Mouse (Mus musculus) lung, postnatal 0 days (tissue): ENCODE measurements around the gene Cltc. TPM values are rescaled to one million over a fixed set of nuclear protein-coding genes. Genes with fewer than 3 reads are reported as not detected.
"Not testable (repeated sequence)": the region's sequence is repeated elsewhere in the genome, so short reads cannot be mapped to it uniquely, and the experiment has no call there.

ENCODE experiments used
- ATAC-seq: fragments of 200-750 bp; cut with Nextera tagmentation; 2 replicates; pipeline ENCODE4 v1.8.0; 2017; ENCODE audit warnings: moderate library complexity
- DNase-seq: peaks from one replicate; pipeline ENCODE4 v3.0.0-alpha.2; 2016; ENCODE audit warnings: low spot score
- H3K27ac ChIP-seq: fragments of 300-500 bp; sonication (generic); 2 replicates; pipeline ENCODE4 v1.5.1; 2014; ENCODE audit warnings: antibody characterized with exemption, mild to moderate bottlenecking, low read length, mixed read lengths
- H3K27me3 ChIP-seq: fragments of 300-500 bp; sonication (generic); replicated peaks from 2 replicates; pipeline ENCODE4 v1.6.1; 2014; ENCODE audit warnings: low read length, mixed read lengths; ENCODE audit not compliant: insufficient read depth
- H3K36me3 ChIP-seq: fragments of 300-500 bp; sonication (generic); 2 replicates; pipeline ENCODE4 v1.6.1; 2014; ENCODE audit warnings: low read length, mixed read lengths; ENCODE audit not compliant: insufficient read depth
- H3K4me1 ChIP-seq: fragments of 300-500 bp; sonication (generic); 2 replicates; pipeline ENCODE4 v1.6.1; 2014; ENCODE audit warnings: antibody characterized with exemption, low read depth, low read length, mixed read lengths; ENCODE audit not compliant: insufficient read depth
- H3K4me2 ChIP-seq: fragments of 300-500 bp; sonication (generic); replicated peaks from 2 replicates; pipeline ENCODE4 v1.6.1; 2014; ENCODE audit warnings: low read depth, mild to moderate bottlenecking, low read length, moderate library complexity, mixed read lengths
- H3K4me3 ChIP-seq: fragments of 300-500 bp; sonication (generic); 2 replicates; pipeline ENCODE4 v1.5.1; 2014; ENCODE audit warnings: low read depth, low read length
- H3K9ac ChIP-seq: fragments of 300-500 bp; sonication (generic); replicated peaks from 2 replicates; pipeline ENCODE4 v1.6.1; 2014; ENCODE audit warnings: low read depth, mild to moderate bottlenecking
- H3K9me3 ChIP-seq: fragments of 300-500 bp; sonication (generic); 2 replicates; pipeline ENCODE4 v1.6.1; 2016; ENCODE audit warnings: low read length, mixed read lengths
- CTCF ChIP-seq: IDR thresholded peaks from 2 replicates; pipeline ENCODE4 v1.5.1; 2016; ENCODE audit warnings: antibody characterized with exemption, mild to moderate bottlenecking
- EP300 ChIP-seq: IDR thresholded peaks from 2 replicates; pipeline ENCODE4 v1.6.1; 2016; ENCODE audit warnings: antibody characterized with exemption, mild to moderate bottlenecking, control low read depth
- WGBS: fragments of 180-500 bp; shearing (Covaris S2); extraction: QIAGEN DNeasy Blood & Tissue Kit; methylation state at CpG from one replicate; pipeline ENCODE4 v1.1.7; 2014; 5-methylcytosine and 5-hydroxymethylcytosine counted together
- polyA plus RNA-seq: library from polyadenylated mRNA; unstranded; fragments of >200 nt; fragmentation: Nextera tagmentation; extraction: Ambion mirVana; gene quantifications from 2 replicates; pipeline ENCODE4 v1.2.1, GENCODE M21; 2015

The Cltc gene
- 63.7 and 67.7 TPM in 2 replicates for polyA plus RNA-seq

DNA sequence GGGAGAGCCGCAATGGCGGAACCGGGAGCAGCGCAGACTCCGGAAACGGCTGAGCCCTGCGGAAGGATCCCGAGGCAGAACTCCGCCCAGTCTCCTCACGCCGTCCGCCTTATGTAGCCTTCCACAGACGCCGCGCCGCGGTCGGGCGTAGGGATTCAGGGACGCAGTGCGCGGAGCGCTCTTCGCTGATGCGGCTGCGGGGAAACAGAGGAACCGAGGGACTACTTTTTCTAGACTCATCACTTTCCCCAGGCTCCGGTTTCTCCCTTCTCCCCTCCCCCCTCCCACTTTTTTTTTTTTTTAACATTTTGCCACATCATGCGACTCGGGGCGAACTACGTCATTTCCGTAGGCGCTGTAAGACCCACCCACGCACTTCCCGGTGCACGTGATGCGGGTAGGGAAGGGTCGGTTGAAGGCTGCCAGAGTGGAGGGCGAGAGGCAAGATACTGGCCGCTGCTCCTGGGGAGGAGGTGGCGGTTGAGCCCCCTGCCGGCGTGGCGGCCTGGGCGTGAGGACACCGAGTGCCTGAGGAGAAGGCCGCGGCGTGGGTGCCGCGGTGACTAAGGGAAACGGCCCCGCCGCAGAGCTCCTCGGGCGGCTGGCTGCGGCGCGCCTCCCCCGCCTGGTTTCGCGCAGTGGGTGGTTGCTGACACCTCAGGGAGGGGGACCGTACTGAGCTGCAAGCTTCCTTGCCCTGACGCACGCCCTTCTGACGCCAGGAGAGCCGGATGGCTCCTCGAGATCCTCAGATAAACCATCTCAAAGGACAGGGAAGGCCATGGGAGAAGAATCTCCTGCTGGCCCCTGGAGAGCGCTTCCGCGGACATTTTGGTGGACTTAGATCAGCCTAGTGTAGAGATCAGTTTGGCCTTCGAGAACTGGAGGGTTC is at the start of gene Cltc:
Cltc (minus strand) TSS at position 86 of the 892 bp plus-strand sequence.
- H3K36me3 ChIP-seq: no peaks in the 10 kb centered on the region
- H3K4me2 ChIP-seq: peak within 1 kb of the TSS; percentile 80
- WGBS: 1% methylated on average over 67 of the region's 73 CpGs
- H3K9ac ChIP-seq: peak within 1 kb of the TSS; percentile 100
- peaks cover 16% of the 10 kb centered on the region; the same call in 1 of the 2 replicates for H3K4me1 ChIP-seq
- peak; percentile 76 for TF ChIP-seq CTCF
- TF ChIP-seq EP300: peak; percentile 98
- no peaks in the 10 kb centered on the region for H3K27me3 ChIP-seq
- peak within 1 kb of the TSS; percentile 100 for H3K4me3 ChIP-seq
- H3K9me3 ChIP-seq: no peaks in the 10 kb centered on the region
- H3K27ac ChIP-seq: peak within 1 kb of the TSS; percentile 99
- peak; percentile 99 for DNase-seq
- peak; percentile 95 for ATAC-seq

DNA sequence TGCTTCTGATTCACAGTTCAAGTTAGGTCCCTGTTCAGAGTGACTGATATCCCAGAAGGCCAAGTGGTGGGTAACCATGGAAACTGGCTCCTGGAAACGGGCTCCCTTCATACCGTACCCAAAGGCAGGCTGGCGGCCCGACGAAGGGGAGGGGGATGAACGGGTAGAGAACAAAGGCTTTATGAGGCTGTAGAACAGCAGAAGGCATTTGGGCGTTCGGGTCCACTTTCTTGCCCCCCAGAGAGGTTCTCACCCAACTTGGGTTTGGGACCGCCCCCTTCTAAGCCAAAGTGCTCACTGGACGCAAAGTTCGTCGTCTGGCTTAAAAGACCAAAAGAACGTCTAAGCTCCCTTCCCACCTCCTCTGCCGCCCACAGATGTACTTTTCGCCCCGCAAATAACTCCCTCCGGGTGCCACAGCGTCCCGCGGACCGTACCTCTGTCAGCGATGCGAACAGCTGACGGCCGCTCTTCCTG is 49.7 kb upstream of the Cltc start:
- peaks cover 6% of the 10 kb centered on the region; the same call in 1 of the 2 replicates for H3K36me3 ChIP-seq
- H3K4me2 ChIP-seq: peak overlapping the region; percentile 60
- ATAC-seq (peak; percentile 71), DNase-seq (peak; percentile 80)
- TF ChIP-seq EP300 (no peak), CTCF (no peak)
- under 1% methylated on average over 25 of the region's 25 CpGs for WGBS
- 0 out of 2 replicates have a peak, but pooled peaks cover 3% of the 10 kb centered on the region for H3K4me1 ChIP-seq
- no peaks in the 10 kb centered on the region for H3K9me3 ChIP-seq
- no peaks in the 10 kb centered on the region for H3K27me3 ChIP-seq
- H3K4me3 ChIP-seq: peak overlapping the region; percentile 82
- H3K27ac ChIP-seq: peak overlapping the region; percentile 84
- peak overlapping the region; percentile 68 for H3K9ac ChIP-seq

DNA sequence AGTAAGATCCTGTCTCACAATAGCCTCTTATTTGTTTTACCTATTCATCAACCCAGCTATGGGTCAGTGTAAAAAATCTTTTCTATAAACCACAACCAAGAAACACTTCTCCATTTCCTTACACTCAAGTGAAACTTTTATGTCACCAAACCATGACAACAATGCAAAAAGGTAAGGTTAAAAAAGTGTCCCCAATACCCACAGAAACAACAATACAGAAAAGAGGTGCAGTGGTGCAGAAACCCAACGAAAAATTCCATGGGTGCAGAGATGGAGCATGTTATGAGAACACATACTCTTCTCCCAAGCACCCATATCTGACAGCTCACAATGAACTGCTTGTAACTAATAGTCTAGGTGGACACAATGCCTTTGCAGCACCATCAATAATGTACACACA is 36.8 kb upstream of the Cltc start:
- DNase-seq (no peak), ATAC-seq (no peak)
- H3K9me3 ChIP-seq: no peaks in the 10 kb centered on the region
- no peak overlapping the region for H3K27ac ChIP-seq
- H3K36me3 ChIP-seq: peaks cover 28% of the 10 kb centered on the region; the same call in 1 of the 2 replicates
- H3K4me3 ChIP-seq: no peak overlapping the region
- no peaks in the 10 kb centered on the region for H3K4me1 ChIP-seq
- H3K4me2 ChIP-seq: no peak overlapping the region
- TF ChIP-seq EP300 (no peak), CTCF (no peak)
- H3K9ac ChIP-seq: no peak overlapping the region
- 84% methylated on average over 1 of the region's 1 CpGs for WGBS
- H3K27me3 ChIP-seq: no peaks in the 10 kb centered on the region

DNA sequence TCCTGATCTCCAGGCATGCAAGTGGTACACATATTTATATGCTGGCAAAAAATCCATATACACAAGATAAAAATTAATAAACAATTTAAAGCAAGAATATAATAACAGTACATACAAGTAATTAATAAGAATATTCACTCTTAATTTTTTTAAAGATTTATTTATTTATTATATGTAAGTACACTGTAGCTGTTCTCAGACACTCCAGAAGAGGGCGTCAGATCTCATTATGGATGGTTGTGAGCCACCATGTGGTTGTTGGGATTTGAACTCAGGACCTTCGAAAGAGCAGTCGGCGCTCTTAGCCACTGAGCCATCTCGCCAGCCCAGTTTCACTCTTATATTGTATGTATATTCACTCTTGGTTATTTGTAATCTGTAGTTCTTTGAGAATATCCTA is 30.1 kb upstream of the Cltc start:
- ATAC-seq: not testable (repeated sequence)

DNA sequence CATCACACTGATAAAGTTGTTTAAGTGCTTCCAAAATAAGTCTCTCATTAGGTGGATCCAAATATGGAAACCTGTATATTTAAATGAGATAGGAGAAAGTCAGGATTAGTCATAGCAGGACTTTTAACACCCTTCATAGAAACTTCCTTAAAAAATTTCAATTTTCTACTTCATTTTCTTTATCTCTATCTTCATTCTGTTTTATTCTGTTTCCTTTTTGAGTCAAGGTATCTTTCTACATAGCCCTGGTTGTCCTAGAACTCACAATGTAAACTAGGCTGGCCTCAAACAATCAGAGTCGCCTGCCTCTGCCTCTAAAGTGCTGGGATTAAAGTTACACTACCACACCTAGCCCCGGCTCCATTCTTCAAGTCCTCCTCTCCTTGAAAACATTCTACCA is 28.4 kb upstream of the Cltc start:
- TF ChIP-seq EP300: no peak
- TF ChIP-seq CTCF: no peak
- Histone ChIP-seq H3K27me3 (no peaks in the 10 kb centered on the region), H3K36me3 (peaks cover 22% of the 10 kb centered on the region; the same call in 1 of the 2 replicates), H3K4me2 (no peak overlapping the region), H3K9me3 (no peaks in the 10 kb centered on the region), H3K4me3 (no peak overlapping the region), H3K4me1 (no peaks in the 10 kb centered on the region), H3K9ac (no peak overlapping the region), H3K27ac (no peak overlapping the region)
- DNase-seq: no peak
- no peak for ATAC-seq
- WGBS: 90% methylated on average over 2 of the region's 2 CpGs

More for the DNA sequence above, 30.1 kb upstream of the Cltc start:
- H3K27me3 ChIP-seq, H3K27ac ChIP-seq, H3K4me1 ChIP-seq, H3K9me3 ChIP-seq, H3K4me2 ChIP-seq, H3K4me3 ChIP-seq, DNase-seq, H3K9ac ChIP-seq: not testable (repeated sequence)
- 92% methylated on average over 5 of the region's 5 CpGs for WGBS
- peak; percentile 15; the same call in 1 of the 2 replicates for TF ChIP-seq CTCF
- peaks cover 22% of the 10 kb centered on the region; the same call in 1 of the 2 replicates for H3K36me3 ChIP-seq

DNA sequence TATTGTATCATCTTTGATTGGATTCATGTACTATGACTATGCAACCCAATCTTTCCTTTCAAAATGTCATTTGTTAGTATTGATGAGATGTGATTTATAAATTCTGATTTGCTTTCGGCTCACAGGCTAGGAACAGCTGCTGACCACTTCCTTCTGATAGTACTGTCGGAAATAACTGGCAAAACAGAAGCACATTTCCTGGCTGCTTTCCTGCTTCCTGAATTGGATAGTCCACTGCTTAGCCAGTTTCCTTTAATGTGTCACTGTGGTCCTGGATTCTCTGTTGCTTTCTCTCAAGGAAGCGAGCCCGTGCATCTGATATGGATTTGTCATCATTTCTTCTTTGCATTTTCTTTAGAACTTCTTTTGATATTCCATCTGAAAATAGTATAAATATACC is 12.5 kb upstream of the Cltc start:
- DNase-seq (peak; percentile 16), ATAC-seq (no peak)
- no peak for TF ChIP-seq CTCF
- peak; percentile 32; the same call in 1 of the 2 replicates for TF ChIP-seq EP300

More for the DNA sequence above, 12.5 kb upstream of the Cltc start:
- no peaks in the 10 kb centered on the region for H3K9me3 ChIP-seq
- no peak overlapping the region for H3K9ac ChIP-seq
- WGBS: 68% methylated on average over 4 of the region's 4 CpGs
- H3K36me3 ChIP-seq: peaks cover 16% of the 10 kb centered on the region; the same call in 1 of the 2 replicates
- no peak overlapping the region for H3K4me3 ChIP-seq
- no peaks in the 10 kb centered on the region for H3K27me3 ChIP-seq
- no peak overlapping the region for H3K27ac ChIP-seq
- no peak overlapping the region for H3K4me2 ChIP-seq
- no peaks in the 10 kb centered on the region for H3K4me1 ChIP-seq
